Mouse (Mus musculus) lung, adult 18-20 months (tissue): Measurements from ENCODE around the gene Pitx1.

Experiments used
- DNase-seq, 2 experiments: peaks; one replicate each; pipeline ENCODE4 v3.0.0; 2022; ENCODE audit warnings: mixed read lengths in 2 of 2

Pitx1 gene

GRCm38 (mm10) chr13:55836142-55836625 is at the start of gene Pitx1:
TSS of gene Pitx1 (minus strand) at chr13:55836192.
- DNase-seq, result no peak

GRCm38 (mm10) chr13:55881431-55882202 is 45.6 kb upstream of the Pitx1 start:
- DNase-seq, result peak in 1 of 2 experiments; percentile 14

- DNase-seq, result no peak
Measured at GRCm38 (mm10) chr13:55878353-55878752, 42.4 kb upstream of the Pitx1 start.

- no peak for DNase-seq
Measured at GRCm38 (mm10) chr13:55871410-55871809, 35.4 kb upstream of the Pitx1 start.

- no peak for DNase-seq
Measured at GRCm38 (mm10) chr13:55870001-55870400, 34.0 kb upstream of the Pitx1 start.

- no peak for DNase-seq
Measured at GRCm38 (mm10) chr13:55867540-55868103, 31.6 kb upstream of the Pitx1 start.

GRCm38 (mm10) chr13:55860483-55860882 is 24.5 kb upstream of the Pitx1 start:
- no peak for DNase-seq

- DNase-seq, result no peak
Measured at GRCm38 (mm10) chr13:55858463-55858862, 22.5 kb upstream of the Pitx1 start.

GRCm38 (mm10) chr13:55855793-55856192 is 19.8 kb upstream of the Pitx1 start:
- DNase-seq, result no peak

GRCm38 (mm10) chr13:55852205-55852604 is 16.2 kb upstream of the Pitx1 start:
- no peak for DNase-seq

- no peak for DNase-seq
Measured at GRCm38 (mm10) chr13:55850726-55851125, 14.7 kb upstream of the Pitx1 start.

- no peak for DNase-seq
Measured at GRCm38 (mm10) chr13:55848604-55849190, 12.7 kb upstream of the Pitx1 start.

GRCm38 (mm10) chr13:55847805-55848204 is 11.8 kb upstream of the Pitx1 start:
- peak; percentile 43 to 57 for DNase-seq

- DNase-seq, result no peak
Measured at GRCm38 (mm10) chr13:55843700-55844099, 7.7 kb upstream of the Pitx1 start.

GRCm38 (mm10) chr13:55840223-55840622 is 4.2 kb upstream of the Pitx1 start:
- DNase-seq, result no peak

GRCm38 (mm10) chr13:55836786-55837780 is 1.1 kb upstream of the Pitx1 start:
- no peak for DNase-seq

GRCm38 (mm10) chr13:55835548-55836097 is 369 bp downstream of the Pitx1 start:
- no peak for DNase-seq

GRCm38 (mm10) chr13:55834667-55835066 is 1.3 kb downstream of the Pitx1 start:
- no peak for DNase-seq

GRCm38 (mm10) chr13:55833921-55834320 is 2.1 kb downstream of the Pitx1 start:
- DNase-seq, result no peak

GRCm38 (mm10) chr13:55832602-55833001 is 3.4 kb downstream of the Pitx1 start:
- DNase-seq, result no peak

- no peak for DNase-seq
Measured at GRCm38 (mm10) chr13:55831722-55832160, 4.3 kb downstream of the Pitx1 start.
